Mouse (Mus musculus) embryonic facial prominence, embryonic 10.5 days (tissue): ENCODE data around the gene Pms1. TPM values are rescaled to one million over a fixed set of nuclear protein-coding genes. Genes with fewer than 3 reads are reported as not detected.
"Not testable (repeated sequence)": the region's sequence is repeated elsewhere in the genome, so short reads cannot be mapped to it uniquely, and the experiment has no call there.

Experiments
- DNase-seq: peaks from one replicate; pipeline ENCODE4 v3.0.0-alpha.2; 2017; ENCODE audit warnings: low spot score
- H3K27ac ChIP-seq: fragments of 300-500 bp; sonication (generic); replicated peaks from 2 replicates; pipeline ENCODE4 v1.5.1; 2016; ENCODE audit warnings: mild to moderate bottlenecking
- H3K27me3 ChIP-seq: fragments of 300-500 bp; sonication (generic); replicated peaks from 2 replicates; pipeline ENCODE4 v1.6.1; 2016; ENCODE audit warnings: low read depth, mild to moderate bottlenecking; ENCODE audit not compliant: poor library complexity, severe bottlenecking
- H3K36me3 ChIP-seq: fragments of 300-500 bp; sonication (generic); replicated peaks from 2 replicates; pipeline ENCODE4 v1.6.1; 2016; ENCODE audit warnings: mild to moderate bottlenecking, moderate library complexity
- H3K4me1 ChIP-seq: fragments of 300-500 bp; sonication (generic); 2 replicates; pipeline ENCODE4 v1.6.1; 2016
- H3K4me3 ChIP-seq: fragments of 300-500 bp; sonication (generic); 2 replicates; pipeline ENCODE4 v1.5.1; 2016; ENCODE audit warnings: mild to moderate bottlenecking, moderate library complexity
- H3K9me3 ChIP-seq: fragments of 300-500 bp; sonication (generic); 2 replicates; pipeline ENCODE4 v1.6.1; 2016; ENCODE audit warnings: mild to moderate bottlenecking
- WGBS: fragments of 180-500 bp; shearing (Covaris S2); methylation state at CpG from one replicate; pipeline ENCODE4 v1.1.7; 2016; 5-methylcytosine and 5-hydroxymethylcytosine counted together
- polyA plus RNA-seq: library from polyadenylated mRNA; unstranded; fragments of >200 nt; fragmentation: Nextera tagmentation; extraction: Ambion mirVana; gene quantifications from 2 replicates; pipeline ENCODE4 v1.2.1, GENCODE M21; 2016

The Pms1 gene
- polyA plus RNA-seq = 23.6 and 26.1 TPM in 2 replicates

DNA sequence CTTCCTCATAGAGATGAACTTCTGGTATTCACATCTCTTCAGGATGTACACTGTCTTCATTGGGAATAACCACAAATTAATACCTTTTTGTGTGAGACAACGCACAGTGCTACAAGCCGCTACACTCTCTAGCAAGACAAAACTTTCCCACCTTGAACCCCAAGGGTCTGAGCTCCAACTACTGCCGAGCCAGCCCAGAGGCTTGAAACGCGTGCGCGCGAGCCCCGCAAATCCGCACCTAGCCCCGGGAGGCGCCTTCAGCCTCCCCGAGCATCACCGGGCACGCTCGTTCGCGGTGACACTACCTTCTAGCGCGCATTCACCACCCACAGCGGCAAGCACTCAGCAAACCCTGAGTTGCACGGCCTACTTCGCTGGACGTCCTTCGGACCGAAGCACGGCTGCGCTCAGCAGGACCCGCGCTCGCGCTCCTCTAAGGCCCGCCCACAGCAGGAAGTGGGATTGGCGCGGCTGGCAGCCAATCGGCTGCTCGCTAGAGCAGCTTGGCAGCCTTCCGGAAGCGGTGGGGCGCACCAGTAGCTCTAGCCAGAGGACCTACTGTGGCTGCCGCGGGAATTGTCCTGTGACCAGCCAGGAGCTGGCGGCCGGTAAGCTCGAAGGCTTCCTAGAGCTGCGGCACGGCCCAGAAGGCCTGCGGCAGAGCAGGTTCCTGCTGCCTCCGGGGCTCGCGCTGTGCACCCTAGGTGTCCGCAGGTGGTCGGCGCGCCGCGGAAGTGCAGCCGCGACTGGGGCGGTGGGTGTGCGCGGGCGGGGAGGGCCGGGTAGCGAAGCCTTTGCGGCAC is at the start of gene Pms1, which contains the start of the genes Ormdl1 and Gm28778:
Gene Pms1 (minus strand): TSS at position 438 of the 803 bp plus-strand sequence.
Gene Ormdl1 (plus strand): TSS at position 515 of the 803 bp plus-strand sequence.
Gene Gm28778 (plus strand): TSS at position 531 of the 803 bp plus-strand sequence.
- H3K27ac ChIP-seq = peak within 1 kb of the TSS; percentile 93

DNA sequence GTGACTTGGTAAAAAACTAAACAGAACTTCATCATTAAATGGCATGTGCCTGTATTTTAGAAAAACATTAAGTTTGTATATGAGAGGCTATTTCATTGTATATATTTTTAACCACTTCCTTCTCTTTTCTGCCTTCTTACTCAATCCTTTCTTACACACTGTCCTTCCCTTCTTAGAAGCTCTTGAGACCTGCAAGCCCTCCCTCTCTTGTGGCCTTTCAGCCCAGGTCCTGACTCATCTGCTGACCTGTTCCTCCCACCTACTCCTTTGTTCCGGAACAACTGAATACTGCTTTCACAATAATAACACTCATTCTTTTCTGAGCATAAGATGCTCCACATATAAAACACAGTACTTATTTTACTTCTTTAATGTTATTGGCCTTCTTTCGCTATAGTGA is 44.3 kb upstream of the Pms1 start:
- H3K4me1 ChIP-seq = no peaks in the 10 kb centered on the region
- 96% methylated on average over 2 of the region's 2 CpGs for WGBS
- peaks cover 59% of the 10 kb centered on the region for H3K36me3 ChIP-seq

More for the DNA sequence above, at the start of gene Pms1, which contains the start of the genes Ormdl1 and Gm28778:
- H3K4me3 ChIP-seq = peak within 1 kb of the TSS; percentile 84
- H3K27me3 ChIP-seq = no peaks in the 10 kb centered on the region
- H3K36me3 ChIP-seq = peaks cover 32% of the 10 kb centered on the region
- H3K4me1 ChIP-seq = peaks cover 13% of the 10 kb centered on the region
- DNase-seq = peak; percentile 95
- under 1% methylated on average over 66 of the region's 66 CpGs for WGBS
- H3K9me3 ChIP-seq = no peaks in the 10 kb centered on the region

DNA sequence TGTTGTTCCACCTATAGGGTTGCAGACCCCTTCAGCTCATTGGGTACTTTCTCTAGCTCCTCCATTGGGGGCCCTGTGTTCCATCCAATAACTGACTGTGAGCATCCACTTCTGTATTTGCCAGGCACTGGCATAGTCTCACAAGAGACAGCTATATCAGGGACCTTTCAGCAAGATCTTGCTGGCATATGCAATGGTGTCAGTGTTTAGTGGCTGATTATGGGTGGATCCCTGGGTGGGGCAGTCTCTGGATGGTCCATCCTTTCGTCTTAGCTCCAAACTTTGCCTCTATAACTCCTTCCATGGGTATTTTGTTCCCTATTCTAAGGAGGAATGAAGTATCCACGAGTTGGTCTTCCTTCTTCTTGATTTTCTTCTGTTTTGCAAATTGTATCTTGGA is 40.6 kb upstream of the Pms1 start:
- H3K27me3 ChIP-seq, H3K4me1 ChIP-seq, H3K27ac ChIP-seq, H3K4me3 ChIP-seq, DNase-seq: not testable (repeated sequence)
- Histone ChIP-seq H3K9me3 (peaks cover 27% of the 10 kb centered on the region), H3K36me3 (peaks cover 23% of the 10 kb centered on the region)
- 68% methylated on average over 2 of the region's 2 CpGs for WGBS

More for the DNA sequence above, 44.3 kb upstream of the Pms1 start:
- H3K27ac ChIP-seq = no peak overlapping the region
- no peaks in the 10 kb centered on the region for H3K27me3 ChIP-seq
- no peak overlapping the region for H3K4me3 ChIP-seq
- peaks cover 19% of the 10 kb centered on the region for H3K9me3 ChIP-seq
- no peak for DNase-seq

GRCm38 (mm10) chr1:53335465-53335864 is 38.6 kb upstream of the Pms1 start:
- peaks cover 10% of the 10 kb centered on the region; the same call in 1 of the 2 replicates for H3K9me3 ChIP-seq
- DNase-seq = no peak
- H3K27me3 ChIP-seq = no peaks in the 10 kb centered on the region
- H3K27ac ChIP-seq = no peak overlapping the region
- peaks cover 4% of the 10 kb centered on the region for H3K36me3 ChIP-seq
- no peak overlapping the region for H3K4me3 ChIP-seq
- no peaks in the 10 kb centered on the region for H3K4me1 ChIP-seq

- H3K36me3 ChIP-seq, H3K9me3 ChIP-seq, H3K4me1 ChIP-seq, H3K27ac ChIP-seq, DNase-seq, H3K4me3 ChIP-seq, H3K27me3 ChIP-seq: not testable (repeated sequence)
- WGBS = 88% methylated on average over 5 of the region's 5 CpGs
Observed at GRCm38 (mm10) chr1:53333527-53333926, 36.7 kb upstream of the Pms1 start.

GRCm38 (mm10) chr1:53324827-53325494 is 28.1 kb upstream of the Pms1 start:
- no peak overlapping the region for H3K27ac ChIP-seq
- WGBS = 94% methylated on average over 5 of the region's 5 CpGs
- no peak overlapping the region for H3K4me3 ChIP-seq
- no peaks in the 10 kb centered on the region for H3K9me3 ChIP-seq
- DNase-seq = no peak
- no peaks in the 10 kb centered on the region for H3K4me1 ChIP-seq
- H3K27me3 ChIP-seq = no peaks in the 10 kb centered on the region
- H3K36me3 ChIP-seq = peaks cover 32% of the 10 kb centered on the region

DNA sequence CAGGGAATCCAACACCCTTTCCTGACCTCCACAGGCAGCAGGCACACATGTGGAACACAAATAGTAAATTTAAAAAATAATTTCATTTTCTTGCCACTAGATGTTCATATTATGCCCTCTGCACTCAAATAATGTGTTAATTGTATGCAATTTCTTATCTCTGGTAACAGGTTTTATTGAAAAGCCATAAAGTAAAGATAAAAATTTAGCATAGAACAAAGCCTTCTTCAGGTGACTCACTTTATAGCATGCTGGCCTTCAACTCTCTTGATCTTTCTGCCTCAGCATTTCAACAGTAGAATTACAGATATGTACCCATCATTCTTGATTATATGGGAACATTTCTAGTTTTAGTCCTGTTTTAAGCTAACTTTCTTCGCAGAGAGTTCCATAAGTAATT is 27.5 kb upstream of the Pms1 start:
- Histone ChIP-seq H3K36me3 (peaks cover 36% of the 10 kb centered on the region), H3K27me3 (no peaks in the 10 kb centered on the region), H3K9me3 (no peaks in the 10 kb centered on the region), H3K4me3 (no peak overlapping the region), H3K4me1 (no peaks in the 10 kb centered on the region), H3K27ac (no peak overlapping the region)
- no peak for DNase-seq
- 94% methylated on average over 1 of the region's 1 CpGs for WGBS

DNA sequence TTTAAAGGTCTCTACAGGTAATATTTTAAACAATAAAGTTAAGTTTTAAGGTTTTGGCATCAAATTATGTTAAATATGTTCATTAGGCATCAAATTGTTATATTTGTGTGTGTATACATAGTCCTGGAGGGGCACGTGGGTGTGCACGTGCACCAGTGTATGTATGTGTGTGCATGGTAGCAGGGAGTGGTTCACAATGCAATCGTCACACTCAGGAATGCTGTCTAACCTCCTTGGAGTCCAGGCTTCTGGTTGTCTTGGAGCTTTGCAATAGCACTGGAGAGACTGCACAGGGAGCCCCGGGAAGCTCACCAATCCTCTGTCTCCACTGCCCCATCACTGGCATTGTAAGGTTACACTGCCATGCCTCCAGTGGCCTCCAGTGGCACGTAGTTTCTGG is 26.4 kb upstream of the Pms1 start:
- Histone ChIP-seq H3K36me3 (peaks cover 44% of the 10 kb centered on the region), H3K27me3 (no peaks in the 10 kb centered on the region), H3K27ac (no peak overlapping the region), H3K4me3 (no peak overlapping the region), H3K4me1 (no peaks in the 10 kb centered on the region), H3K9me3 (no peaks in the 10 kb centered on the region)
- no peak for DNase-seq
- WGBS = 90% methylated on average over 5 of the region's 5 CpGs

DNA sequence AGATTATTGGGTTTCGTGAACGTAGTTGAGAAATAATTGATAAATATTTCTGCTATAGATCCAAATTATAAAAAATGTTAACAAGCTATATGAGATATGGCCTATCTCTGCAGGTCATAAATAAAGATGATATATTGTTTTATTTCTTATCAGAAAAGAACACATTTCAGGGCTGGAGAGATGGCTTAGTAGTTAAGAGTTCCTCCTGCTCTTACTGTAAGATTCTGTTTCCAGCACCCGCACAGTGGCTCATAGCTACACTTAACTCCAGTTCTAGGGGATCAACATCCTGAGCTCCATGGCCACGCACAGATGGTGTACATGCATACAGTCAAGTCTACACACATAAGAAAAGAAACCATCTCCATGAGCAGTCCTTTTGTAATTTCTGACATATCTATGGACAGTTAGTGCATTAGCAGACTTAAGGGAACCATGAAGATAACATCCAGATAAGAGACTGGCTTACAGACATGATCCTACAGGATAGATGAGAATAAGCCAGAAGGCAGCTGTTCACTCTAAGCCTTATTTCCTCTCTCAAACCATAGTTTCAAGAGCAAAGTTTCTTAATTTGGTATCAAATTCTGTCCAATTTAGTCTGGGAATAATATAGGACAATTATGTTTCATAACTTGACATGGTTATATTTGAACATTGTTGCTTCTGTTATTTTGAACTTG is 25.0 kb upstream of the Pms1 start:
- H3K36me3 ChIP-seq = peaks cover 58% of the 10 kb centered on the region

GRCm38 (mm10) chr1:53312989-53313967 is 16.5 kb upstream of the Pms1 start, which contains the start of gene Osgepl1:
Osgepl1 (plus strand) TSS chr1:53313624.
- peaks cover 14% of the 10 kb centered on the region for H3K4me1 ChIP-seq
- no peaks in the 10 kb centered on the region for H3K9me3 ChIP-seq
- H3K27me3 ChIP-seq = no peaks in the 10 kb centered on the region
- WGBS = 3% methylated on average over 27 of the region's 27 CpGs
- peak within 1 kb of the TSS; percentile 72 for H3K4me3 ChIP-seq
- H3K36me3 ChIP-seq = peaks cover 32% of the 10 kb centered on the region
- DNase-seq = peak; percentile 88
- peak within 1 kb of the TSS; percentile 91 for H3K27ac ChIP-seq

More for the DNA sequence above, 25.0 kb upstream of the Pms1 start:
- Histone ChIP-seq H3K9me3 (no peaks in the 10 kb centered on the region), H3K27me3 (no peaks in the 10 kb centered on the region), H3K27ac (no peak overlapping the region), H3K4me3 (no peak overlapping the region), H3K4me1 (no peaks in the 10 kb centered on the region)
- no peak for DNase-seq
- WGBS = 95% methylated on average over 4 of the region's 4 CpGs

DNA sequence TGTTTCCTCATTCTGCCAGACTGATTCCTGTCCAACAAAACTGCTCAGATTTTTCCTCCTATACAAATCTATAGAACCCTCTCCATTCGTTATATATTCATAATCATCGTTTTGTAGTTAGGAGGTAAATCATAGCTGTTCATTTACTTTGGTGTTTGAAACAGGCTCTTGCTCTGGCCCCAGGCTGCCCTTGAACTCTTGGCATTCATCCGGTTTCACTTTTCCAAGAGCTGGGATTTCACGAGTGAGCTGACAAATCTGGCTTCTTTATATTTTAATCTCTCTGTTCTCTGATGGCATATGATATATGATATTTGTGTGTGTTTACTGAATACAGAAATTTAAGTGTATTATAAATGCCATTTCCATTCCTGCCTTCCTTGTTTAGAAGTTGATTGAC is 3.7 kb upstream of the Pms1 start:
- no peaks in the 10 kb centered on the region for H3K9me3 ChIP-seq
- no peaks in the 10 kb centered on the region for H3K27me3 ChIP-seq
- no peak overlapping the region for H3K27ac ChIP-seq
- H3K4me1 ChIP-seq = peaks cover 13% of the 10 kb centered on the region
- peaks cover 55% of the 10 kb centered on the region for H3K36me3 ChIP-seq
- 90% methylated on average over 4 of the region's 4 CpGs for WGBS
- no peak for DNase-seq
- H3K4me3 ChIP-seq = no peak overlapping the region
